Mouse (Mus musculus) heart, adult 18-20 months (tissue): Measurements from ENCODE around the gene Dpy19l3. TPM values are rescaled to one million over a fixed set of nuclear protein-coding genes. Genes with fewer than 3 reads are reported as not detected.

ENCODE experiments used
- DNase-seq, 2 experiments: peaks; one replicate each; pipeline ENCODE4 v3.0.0; 2021 to 2022; ENCODE audit warnings: mixed read lengths in 1 of 2
- long read RNA-seq, 2 experiments: library from polyadenylated mRNA; stranded (forward); transcript quantifications; one replicate each; pipeline ENCODE4 v2.0.0; 2021
- total RNA-seq, 2 experiments: library from RNA; stranded (reverse); gene quantifications; 2 replicates each; pipeline ENCODE4 v1.2.3; 2021

Dpy19l3 gene
- total RNA-seq, result 1 to 10 TPM; 3.8 to 6.7 TPM
- long read RNA-seq, experiment 1, result 0 reads
- long read RNA-seq, experiment 2, partial matches to known transcripts, result 0 of 2 reads
- long read RNA-seq, experiment 2, other reads (novel, unspliced or antisense), result 2 of 2 reads

DNA sequence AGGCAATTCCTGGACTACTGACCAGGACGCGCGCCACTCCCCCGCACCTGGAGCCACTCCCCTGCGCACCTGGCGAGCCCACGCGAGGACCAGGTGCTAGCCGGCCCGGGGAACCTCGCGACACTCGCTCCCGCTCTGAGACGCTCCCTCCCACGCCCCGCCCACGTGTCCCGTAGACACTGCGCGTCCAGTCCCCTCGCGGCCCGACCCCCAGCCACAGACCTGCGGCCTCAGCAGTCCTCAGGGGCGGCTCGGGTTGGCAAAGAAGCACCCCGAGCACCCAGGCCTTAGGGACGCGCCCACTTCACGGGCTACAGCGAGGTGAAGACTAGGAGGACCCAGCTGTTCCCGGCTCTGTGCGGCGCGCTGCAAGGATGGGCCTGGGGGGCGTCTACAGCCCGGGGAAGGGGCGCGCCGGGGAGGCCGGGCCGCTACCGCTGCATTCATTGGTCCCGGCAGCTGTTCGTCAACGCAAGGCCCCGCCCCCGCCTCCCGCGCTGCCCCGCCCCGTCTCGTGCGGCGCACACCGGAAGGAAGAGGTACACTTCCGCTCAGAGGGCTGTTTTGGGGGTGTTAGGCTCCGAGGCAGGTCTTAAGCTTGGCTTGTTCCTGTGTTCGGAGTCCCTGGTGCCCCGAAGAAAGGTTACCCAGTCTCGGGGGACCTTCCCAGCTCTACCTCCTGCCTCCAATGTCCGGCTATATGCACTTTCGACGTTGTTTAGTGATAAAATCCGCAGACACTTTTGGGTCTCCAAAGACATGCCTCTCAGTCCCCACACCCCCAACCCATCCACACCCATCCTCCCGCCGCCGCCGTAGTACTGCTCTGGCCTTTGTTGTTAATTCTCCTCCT is at the start of gene Dpy19l3:
Gene Dpy19l3 (minus strand): TSS at position 422 of the 853 bp plus-strand sequence.
- DNase-seq, result peak; percentile 86 to 89

DNA sequence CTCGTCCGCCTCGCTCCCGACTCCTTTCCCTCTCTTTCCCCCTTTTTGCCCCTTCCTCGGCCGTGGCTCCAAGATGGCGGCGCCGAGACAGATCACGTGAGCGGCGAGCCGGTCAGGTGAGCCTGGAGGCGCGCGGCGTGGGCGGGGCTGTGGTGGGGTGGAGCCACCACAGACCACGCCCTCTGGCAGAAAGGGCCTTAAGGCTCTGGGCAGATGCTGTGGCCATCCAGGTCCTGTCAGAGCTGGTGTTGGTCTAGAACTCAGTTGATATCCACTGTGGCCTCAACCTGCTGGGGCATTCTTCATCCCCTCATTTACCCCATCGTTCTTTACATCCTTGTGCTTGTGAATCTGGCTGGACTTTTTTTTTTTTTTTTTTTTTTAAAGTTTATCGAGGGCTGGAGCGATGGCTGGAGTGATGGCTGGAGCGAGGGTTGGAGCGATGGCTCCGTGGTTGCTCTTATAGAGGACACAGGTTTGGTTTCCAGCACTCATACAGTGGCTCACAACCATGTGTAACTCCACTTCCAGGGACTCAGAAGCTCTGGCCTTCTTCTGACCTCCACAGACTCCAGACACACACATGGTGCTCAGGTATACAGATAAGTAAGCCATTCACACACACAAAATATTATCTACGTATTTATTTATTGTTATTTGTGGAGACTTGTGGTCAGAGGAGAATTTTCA is 48.8 kb upstream of the Dpy19l3 start, which contains the start of gene Zfp507:
Gene Zfp507 (minus strand): TSS at position 98 of the 690 bp plus-strand sequence.
- peak; percentile 84 to 85 for DNase-seq

DNA sequence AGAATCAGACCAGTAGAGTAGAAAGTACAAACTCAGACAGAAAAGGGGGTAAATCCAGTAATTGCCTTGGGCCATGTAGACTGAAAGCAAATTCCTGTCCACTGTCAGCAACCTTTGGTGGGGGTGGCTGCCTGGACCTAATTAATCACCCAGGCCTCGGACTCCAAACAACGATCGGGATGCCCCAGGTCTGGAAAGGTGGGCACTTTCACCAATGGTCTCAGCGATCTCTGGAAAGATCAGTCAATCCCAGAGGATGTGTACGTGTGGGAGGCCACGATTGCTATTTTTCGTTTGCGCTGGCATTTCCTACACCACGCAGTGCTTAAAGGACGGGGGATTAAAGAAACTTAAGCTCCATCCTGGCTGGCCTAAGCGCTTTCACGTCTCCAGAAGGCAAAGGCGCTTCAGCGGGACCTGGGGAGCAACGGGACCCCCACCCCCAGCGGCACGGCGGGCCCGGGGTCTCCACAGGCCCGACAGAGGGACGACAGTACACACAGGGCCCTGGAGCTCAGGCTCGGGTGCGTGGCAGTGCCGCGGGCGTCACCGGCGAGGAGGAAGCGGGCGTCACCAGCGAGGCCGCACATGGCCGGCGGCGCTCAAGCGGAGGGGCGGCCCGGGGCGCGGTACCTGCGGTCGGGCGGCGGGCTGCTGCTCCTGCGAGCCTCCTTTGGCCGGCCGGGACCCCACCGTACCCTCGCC is 48.1 kb upstream of the Dpy19l3 start:
- no peak for DNase-seq

DNA sequence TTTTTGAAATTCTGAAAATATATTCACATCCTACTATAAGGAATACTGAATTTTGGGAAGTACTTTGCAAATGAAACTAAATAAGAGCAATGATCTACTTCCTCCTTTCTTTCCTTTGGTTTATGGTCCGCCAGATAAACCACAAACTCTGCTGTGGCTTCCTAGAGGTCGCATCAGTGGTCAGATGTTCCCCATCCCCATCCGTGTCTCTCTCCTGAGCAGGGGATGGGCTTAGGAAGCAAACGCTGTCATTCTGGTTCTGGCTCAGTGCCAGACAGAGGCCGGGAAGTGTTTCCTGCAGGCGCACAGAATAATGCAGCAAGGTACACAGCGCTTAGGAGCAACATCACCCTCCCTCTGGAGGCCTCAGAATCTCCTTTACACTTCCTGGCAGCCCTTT is 41.9 kb upstream of the Dpy19l3 start:
- peak; percentile 10 to 29 for DNase-seq

DNA sequence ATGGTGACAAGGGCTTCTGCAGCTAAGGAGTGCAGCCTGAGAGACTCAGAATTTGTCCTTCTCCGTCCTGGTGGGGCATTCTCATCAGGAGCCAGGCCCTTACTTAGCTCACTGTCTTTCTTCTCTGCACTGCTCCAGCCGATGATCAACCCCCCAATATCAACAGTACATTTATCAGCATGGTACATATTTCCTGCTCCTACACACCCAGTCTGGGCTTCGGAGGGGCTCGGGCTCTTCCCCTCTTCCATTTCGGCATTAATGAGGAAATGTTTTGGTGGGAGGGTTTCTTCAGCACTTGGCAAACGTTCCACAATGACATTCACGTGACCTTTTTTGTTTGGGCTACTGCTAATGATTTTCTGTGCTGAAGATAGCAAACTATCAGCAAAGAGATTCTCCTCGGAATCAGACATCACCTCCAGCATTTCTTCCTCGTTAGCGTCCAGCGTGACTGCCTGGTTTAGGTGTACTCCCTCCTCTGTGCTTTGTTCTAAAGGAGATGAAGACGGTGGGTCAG is 40.0 kb upstream of the Dpy19l3 start:
- DNase-seq, result no peak

DNA sequence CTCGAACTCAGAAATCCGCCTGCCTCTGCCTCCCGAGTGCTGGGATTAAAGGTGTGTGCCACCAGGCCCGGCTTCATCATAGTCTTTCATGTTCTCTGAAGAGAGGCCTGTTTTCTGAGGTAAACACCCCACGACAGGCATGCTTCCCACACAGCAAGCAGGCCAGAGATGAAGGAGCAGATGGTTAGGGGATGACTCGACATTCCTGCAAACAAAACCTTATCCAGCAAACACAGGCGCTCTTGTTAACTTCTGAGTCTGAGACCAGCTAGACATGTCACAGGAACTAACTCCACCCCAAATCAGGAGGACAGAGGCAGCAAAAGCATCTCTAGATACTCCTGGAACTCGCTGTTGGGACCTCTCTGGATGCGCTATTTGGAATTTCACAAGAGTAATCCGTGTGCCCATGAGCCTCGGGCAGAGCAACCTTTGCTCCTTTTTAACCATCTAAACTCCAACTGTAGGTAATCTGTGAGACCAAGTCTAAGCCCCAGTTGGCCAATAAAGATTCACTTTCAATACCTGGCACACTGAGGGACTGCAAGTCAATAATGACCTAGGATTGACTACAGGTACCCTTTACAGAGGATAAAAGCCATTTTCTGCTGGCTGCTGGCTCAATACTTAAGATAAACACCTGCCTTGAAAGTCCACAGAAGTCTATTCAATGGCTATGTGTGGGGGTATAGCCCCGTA is 38.0 kb upstream of the Dpy19l3 start:
- no peak for DNase-seq

DNA sequence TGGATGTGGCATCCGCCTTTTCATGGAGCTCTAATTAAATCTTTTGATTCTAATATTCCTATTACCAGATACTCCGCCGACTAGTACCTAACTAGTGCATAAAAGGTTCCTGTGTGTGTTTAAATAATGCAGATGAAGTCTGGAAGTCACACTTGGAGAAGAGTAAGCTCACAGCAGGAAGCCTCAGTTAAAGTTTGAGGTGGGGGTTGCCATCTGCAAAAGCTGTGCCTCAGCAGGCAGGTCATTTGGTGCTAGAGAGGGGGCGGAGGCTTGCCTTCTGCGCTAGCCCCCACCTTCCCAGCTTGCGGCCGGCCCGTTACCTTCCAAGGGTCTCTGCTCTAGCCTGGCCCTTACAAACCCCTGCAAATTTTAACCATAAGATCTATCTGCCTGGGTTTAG is 36.7 kb upstream of the Dpy19l3 start:
- DNase-seq, result no peak

DNA sequence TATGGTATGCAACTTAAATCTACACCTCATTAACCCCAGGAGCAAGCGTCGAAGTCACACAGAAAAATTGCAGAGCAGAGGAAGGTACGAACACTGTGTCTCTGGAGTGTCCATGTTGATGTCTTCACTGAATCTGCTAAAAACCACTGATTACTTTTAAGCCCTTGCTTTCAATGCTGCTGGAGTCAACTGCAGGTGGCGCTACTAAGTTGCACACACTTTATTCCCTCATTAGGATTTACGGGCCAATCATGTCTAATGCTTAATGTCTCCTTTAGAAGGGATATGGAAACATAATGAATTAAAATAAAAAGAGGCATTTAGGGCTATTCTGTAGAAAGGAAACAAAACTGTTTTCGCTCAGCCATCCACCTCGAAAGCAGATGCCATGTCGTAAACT is 35.9 kb upstream of the Dpy19l3 start:
- DNase-seq, result no peak

DNA sequence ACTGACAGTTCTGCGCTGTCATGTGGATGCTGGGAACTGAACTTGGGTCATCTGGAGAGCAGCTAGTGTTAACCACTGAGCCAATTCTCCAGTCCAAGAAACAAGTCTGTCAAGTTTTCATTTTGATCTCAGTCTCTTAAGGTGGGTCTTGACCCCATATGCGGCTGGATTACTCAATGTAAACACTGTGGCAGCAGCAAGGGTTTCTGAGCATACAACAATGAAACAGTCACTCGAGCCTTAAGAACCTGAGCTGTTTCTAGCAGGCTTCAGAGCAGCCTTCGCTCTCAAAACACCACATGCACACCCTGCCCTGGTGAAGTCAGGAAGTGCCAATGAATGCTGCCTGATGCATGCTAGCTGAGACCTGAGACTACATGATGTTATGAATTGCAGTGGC is 31.3 kb upstream of the Dpy19l3 start:
- no peak for DNase-seq

DNA sequence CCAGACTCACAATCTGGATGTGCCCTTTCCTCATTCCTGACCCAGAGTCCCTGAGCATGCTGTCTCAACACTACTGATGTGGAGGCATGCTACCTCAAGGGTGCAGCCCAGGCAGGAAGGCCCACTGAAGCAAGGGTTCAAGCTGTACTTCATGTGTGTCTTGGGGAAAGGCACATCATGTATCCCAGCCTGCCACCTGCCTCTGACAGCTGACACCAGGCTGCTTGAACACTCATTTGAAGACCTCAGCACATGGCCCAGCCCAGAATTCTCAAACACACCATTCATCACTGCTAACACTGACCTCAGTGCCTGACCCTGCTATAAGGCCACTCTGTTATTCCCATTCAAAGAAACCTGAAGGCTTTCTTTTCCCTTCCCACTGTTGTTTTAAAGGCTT is 28.0 kb upstream of the Dpy19l3 start:
- no peak for DNase-seq

DNA sequence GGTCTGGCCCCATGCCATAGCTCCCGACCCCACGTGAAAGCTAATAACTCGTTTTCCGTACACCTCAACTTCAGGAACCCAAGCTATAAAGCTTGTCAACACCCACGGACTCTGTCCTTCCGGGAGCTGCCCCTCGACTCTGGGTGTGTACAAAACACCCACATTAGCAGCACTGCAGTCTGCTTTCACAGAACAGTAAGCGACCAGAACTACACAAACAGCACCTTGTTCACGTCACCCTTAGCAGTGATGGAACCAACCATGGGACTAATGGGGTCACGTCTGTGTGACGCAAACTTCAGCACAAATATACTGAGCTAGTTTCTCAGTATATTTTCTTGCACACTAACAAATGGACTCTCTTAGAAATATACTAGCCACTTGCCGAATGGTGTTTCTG is 19.9 kb upstream of the Dpy19l3 start:
- DNase-seq, result no peak

DNA sequence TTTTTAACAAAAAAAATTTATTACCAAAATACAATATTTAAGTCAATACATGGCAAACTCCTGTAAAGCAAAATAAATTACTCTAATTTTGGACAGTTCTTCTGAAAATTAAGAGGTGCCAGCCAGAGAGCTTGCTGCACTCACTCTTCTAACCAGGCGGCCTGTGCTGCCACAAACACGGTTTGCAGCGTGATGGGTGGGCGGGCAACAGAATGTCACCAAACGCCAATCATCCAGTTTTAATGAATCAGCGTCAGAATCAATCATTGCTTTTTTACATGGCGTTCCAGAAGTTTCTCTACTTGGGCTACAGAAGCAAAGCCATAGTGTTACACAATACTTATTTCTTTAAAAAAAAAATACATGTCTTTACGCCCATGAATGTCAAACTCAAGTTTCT is 18.1 kb upstream of the Dpy19l3 start:
- no peak for DNase-seq

DNA sequence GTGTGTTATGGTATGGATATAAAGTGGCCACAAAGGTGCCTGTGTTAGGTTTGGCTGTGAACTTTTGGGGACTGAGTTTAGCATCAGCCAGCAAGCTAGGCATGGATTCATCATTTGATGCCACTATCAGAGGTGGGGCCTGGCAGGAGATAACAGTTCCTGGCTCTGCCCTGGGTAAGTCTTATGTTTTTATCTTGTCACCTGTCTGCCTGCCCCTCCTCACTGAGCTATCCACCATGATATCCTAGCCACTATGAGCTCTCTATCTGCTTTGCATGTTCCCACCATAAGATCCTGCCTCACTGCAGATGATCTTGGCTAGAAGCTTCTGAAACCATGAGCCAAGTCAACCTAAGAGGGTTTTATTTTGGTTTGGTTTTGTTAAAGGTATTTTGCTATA is 16.9 kb upstream of the Dpy19l3 start:
- DNase-seq, result no peak

DNA sequence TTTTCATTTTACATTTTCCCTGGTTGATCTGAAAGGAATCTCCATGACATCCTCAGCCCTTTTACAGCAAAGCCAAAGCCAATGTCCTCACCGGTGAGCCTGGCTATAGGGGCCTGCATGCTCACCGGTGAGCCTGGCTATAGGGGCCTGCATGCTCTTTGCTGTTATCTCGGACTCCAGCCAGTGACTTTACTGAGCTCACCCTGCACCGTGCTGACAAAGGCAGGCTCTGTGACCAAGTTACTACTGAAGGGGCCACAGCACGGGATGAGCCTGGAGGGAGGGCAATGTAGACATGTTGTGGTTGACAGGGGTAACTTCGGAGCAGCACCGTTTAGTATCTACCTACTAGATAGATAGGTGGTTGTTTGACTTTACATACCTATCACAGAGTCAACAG is 15.9 kb upstream of the Dpy19l3 start:
- no peak for DNase-seq

DNA sequence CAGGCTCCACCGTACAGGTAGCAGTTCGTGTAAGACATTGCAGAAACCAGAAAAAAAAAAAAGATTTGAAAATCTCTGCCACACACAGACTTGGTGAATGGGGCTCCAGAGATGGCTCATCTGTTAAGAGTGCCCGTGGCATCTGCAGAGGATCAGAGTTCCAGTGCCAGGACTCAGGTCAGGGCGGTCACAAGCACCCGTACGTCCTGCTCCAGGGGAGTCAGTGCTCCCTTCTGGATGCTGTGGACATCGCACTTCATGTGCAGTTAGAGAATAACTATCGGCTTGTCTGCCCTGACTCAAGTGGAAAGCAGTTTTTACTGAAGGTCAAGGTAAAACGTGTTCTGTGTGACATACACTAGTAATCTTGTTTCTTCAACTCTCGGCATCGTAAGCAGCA is 10.2 kb upstream of the Dpy19l3 start:
- DNase-seq, result no peak

DNA sequence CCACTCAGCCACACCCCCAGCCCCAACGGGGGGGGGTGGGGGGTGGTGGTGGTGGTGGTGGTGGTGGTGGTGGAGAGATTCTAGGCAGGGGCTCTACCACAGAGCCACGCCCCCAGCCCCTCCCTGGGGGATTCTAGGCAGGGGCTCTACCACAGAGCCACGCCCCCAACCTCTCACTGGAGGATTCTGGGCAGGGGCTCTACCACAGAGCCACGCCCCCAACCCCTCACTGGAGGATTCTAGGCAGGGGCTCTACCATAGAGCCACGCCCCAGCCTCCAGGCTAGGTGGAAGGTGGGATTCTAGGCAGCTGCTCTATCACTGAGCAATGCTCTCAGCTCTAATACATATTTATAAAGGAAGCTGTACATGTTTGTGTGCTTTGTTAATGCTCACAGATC is 7.5 kb upstream of the Dpy19l3 start:
- DNase-seq, result no peak

DNA sequence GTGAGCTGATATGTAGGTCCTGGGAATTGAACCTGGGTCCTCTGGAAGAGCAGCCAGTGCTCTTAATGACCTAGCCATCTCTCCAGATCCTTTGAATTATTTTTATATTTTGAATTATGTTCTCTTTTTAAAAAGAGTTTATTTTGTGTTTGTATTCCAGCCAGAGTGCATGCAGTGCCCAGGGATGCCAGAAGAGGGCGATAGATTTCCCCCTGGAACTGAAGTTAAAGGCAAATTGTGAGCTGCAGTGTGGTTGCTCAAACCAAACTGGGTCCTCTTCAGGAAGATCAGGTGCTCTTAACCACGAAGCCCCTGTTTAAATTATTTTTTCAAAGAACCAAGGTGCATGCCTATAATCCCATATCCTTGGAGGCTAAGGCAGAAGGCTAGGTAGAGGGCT is 5.3 kb upstream of the Dpy19l3 start:
- DNase-seq, result no peak

DNA sequence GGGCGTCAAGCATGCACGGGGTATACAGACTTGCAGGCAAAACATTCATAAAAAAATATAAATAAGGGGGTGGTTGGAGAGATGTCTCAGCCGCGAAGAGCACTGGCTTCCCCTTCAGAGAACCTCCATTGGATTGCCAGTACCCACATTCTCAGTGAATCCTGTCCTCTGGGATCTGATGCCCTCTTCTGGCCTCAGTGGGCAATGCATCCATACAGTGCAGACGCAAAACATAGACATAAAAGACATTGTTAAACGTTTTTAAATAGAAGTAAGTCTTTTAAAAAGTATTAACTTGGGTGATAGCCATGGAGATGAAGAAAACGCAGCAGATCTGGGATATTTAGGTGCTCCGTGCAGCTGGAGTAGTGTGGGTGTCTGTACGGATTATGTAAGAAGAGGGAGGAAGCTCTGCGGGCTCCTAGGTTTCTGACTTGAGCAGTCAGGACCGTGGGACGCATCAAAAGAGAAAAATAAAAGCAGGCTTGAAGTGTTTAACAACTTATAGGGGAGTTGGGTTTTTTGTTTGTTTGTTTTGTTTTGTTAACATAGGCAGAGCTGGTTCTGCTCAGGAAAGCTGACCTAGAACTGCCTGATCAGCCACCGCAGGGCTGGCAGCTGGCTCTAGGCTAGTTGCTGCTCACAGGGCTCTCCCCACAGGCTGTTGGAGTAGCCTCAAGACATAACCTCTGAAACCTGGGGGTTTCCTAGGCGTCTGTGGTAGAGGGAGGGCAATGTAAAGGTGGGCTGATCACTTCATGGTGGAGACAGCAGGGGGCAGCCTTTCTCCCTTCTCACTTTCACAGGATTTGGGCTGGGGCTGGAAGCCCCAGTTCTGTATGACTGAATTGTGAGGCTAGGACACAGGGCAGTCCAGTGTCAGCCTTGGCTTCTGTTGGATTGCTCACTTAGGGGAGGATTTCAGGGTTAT is 2.5 kb upstream of the Dpy19l3 start:
- DNase-seq, result no peak

DNA sequence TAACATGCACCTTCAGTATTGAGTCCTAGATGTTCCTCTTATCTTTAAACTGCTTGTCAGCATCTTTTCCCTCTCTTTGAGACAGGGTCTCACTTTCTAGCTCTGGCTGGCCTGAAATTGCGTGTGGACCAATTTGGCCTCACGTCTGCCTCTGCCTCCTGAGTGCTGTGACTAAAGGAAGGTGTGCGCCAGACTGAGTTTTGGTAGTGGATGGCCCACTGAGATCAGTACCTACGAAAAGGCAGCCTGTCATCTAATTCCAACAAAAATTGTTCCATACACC is 573 bp upstream of the Dpy19l3 start:
- no peak for DNase-seq

DNA sequence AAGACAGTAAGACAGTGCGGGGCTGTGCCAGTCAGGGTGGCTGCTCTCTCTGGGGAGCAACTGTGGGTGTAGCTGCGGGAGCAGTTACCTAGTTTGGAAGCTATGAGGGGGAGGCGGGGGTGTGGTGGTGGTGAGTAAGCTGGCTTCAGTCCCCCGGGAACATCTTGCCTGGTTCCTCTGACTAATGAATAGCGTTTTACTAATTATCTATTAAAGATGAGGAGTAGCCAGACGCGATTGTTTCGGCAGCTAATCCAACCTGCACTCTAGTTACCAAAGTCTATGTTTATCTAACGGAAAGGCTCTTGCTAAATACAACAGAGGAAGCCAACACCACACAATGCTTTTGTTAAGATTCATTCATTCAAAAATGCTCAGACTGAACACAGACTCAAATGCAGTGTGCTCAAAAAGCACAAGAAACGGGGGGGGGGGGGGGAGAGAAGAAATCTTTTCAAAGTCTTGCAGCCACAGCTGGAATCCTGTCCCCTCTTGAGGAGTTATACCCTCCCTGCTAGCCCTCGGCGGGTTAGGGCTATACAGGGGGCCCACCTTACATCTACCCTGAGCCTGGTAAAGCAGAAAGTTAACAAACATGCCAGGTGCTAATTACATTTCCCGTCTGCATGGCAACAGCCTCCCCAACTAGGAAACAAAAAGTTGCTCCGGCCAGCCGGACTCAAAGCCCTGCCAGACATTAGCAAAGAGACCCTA is 778 bp downstream of the Dpy19l3 start:
- peak in 1 of 2 experiments; percentile 14 for DNase-seq
